Mouse (Mus musculus) T-helper 1 cell (primary cell): Measurements from ENCODE around the gene Igtp.
"Not testable (repeated sequence)": the region's sequence is repeated elsewhere in the genome, so short reads cannot be mapped to it uniquely, and the experiment has no call there.

Experiments used
- in situ Hi-C: fragments of 300-600 bp; cut with MboI, MseI; formaldehyde crosslinking; loops from one replicate; pipeline ENCODE4 v1.15.1; 2025; ENCODE audit warnings: high pct_unique_total_duplicates

Igtp gene

DNA sequence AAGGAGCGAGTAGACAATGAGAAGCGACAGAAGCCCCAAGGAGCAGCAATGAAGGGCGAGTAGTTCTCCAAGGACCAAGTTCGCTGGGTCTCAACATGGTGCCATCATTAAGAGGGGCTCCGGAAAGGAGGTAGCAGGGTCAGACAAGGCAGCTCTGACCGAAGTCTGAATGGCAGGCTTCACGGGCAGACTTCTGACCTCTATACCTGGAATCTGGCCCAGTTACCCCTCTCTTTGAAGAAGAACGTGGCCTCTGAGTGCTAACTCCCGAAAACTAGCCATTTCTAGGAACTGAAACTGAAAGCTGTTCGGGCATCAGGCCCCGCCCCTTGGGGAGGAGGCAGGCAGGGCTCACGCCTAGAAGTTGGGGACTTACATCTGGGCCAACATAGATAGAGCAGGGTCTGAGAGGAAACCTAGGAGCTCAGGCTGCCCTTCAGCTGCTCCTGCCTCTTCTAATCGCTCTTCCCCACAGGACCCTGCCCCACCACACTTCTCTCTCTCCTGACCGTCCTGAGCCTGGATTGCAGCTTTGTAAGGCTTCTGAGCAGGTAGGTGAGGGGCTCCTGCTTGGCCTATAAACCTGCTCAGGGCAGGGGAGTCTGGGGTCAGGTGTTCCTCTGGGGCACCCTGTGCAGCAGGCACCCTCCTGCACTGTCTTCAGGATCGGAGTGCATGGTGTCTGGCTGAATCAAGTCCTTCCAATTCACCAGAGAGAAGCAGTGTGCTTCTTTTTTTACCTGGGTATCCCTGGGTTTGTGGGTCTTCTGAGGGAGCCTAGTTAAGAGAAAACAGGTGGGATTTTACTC lies at the start of gene Igtp, which contains the start of gene Irgm2:
TSS of gene Igtp (plus strand) at position 328 of the 809 bp plus-strand sequence.
TSS of gene Irgm2 (plus strand) at position 390 of the 809 bp plus-strand sequence.
- in situ Hi-C loops: not testable (repeated sequence)

DNA sequence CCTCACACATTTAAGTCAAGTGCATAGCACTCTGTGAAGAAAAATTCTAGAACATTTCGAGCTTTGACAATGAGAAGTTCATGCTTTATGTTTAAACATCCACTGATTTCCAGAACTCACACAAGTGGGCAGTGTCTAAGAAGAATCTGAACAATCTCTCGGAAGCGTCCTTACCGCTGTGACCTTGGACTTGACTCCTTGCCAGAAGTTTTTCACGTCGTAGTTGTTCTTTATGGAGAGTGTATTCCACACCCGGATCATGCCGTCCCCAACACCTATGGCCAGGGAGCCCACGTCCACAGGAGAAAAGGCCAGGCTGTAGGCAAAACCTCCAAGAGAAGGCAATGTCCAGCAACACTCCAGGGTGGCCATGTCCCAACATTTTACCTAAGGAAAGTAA lies 43.9 kb upstream of the Igtp start:
- in situ Hi-C loops: no loop called here

DNA sequence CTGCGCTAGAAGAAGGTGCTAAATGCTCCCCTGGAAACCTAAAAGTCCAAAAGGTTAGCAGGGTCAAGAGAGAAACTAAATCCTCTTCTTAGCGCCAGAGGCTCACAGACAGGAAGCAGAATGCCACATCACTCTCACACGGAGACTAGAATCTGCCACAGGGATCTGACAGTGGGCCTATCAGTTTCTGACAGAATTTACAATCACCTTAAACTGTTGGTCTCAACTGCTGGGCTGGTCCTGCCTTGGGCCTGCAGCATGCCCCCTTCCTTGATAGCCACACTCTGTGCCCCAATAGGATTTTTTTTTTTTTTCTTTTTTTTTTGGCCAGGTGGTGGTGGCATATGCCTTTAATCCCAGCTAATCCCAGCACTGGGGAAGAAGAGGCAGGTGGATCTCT lies 42.5 kb upstream of the Igtp start:
- in situ Hi-C loops: no loop called here

- in situ Hi-C loops: no loop called here
These were observed 34.3 kb upstream of the Igtp start for GRCm38 (mm10) chr11:58165072-58165471.

DNA sequence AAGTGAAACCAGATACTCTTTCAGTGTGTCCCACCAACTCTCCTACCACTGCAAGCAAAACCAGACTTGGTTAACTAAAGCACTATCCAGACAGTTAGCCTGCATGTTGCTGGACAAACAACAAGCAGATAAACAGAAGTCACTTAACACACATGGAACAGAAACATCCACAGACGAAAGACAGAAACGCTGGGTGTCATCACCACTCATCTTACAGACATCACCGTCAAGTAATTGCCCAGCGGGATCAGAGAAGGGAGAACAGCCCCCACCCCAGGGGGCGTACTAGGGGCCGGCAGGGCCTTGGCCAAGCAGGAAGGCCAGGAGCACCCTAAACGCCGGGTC lies 31.6 kb upstream of the Igtp start:
- in situ Hi-C loops: no loop called here

- in situ Hi-C loops: no loop called here
These were observed 31.0 kb upstream of the Igtp start, which contains the start of gene Gemin5 for GRCm38 (mm10) chr11:58168167-58168915. Gene Gemin5, minus strand, starts transcription at chr11:58168539.

DNA sequence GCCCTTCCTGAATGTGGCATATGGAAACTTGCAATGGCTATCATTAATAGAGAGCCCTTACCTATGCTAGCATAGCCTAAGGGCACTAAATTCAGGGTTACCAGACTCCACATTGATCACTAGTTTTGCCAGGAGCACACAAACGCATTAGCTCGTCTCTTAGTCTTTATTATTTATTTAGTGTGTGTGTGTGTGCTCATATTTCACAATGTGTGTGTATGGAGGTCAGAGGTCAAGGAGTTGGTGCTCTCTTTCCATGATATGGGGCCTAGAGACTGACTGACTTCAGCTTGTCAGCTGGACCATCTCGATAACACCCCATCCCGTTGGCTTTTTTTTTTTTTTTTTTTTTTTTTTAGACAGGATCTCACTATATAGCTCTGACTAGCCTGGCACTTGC lies 29.7 kb upstream of the Igtp start:
- in situ Hi-C loops: loop anchor here (5.0 kb wide), 2 partner anchors 43 to 123 kb away; no protein-coding TSS in a partner anchor

DNA sequence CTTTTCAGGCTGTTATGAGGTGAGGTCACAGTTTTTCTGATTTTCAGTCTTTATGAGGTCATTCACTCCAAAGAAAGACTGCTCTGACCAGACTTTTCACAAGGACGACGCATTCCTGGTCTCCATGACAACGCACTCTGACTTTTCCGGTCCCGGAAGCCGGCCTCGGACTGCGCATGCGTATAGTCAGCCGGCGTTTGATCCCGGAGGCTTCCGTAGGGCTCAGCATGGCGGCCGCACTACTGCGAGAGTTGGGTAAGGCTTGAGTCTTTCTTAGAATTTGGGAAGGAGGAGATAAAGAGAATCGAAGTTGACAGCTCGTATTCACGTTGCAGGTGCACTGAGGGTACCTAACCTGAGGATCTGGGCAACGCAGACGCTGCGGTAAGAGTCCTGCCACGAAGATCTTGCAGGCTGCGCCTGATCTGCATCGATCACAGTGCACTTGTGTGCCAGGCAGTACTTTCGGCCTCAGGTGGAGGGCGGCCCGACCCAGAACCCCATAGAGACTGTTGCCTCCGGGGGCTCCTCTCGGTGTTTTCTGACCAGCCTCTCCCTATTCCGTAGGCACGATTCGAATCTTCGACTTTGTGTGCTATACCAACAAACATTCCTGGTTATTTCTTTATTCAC lies 27.8 kb upstream of the Igtp start, which contains the start of gene Mrpl22:
TSS of gene Mrpl22 (plus strand) at position 203 of the 633 bp plus-strand sequence.
- in situ Hi-C loops: loop anchor here (5.0 kb wide), 2 partner anchors 41 to 121 kb away; no protein-coding TSS in a partner anchor

DNA sequence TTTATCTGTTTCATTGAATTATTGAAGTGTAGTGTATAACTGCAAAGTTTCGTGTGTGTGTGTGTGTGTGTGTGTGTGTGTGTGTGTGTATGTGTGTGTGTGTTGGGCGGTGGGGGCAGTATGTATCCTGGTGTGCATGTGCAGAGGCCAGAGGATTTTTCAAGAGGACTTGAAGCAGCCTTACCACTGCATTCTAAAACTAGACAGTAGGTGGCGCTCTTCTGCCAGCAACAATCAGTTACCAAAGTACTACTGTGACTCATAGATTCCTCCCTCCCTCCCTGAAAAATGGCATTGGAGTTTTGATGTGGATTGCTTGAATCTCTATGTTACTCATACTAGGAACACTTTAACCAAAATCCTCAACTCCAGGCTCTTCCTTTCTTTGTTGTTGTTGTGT lies 19.8 kb upstream of the Igtp start:
- in situ Hi-C loops: no loop called here

DNA sequence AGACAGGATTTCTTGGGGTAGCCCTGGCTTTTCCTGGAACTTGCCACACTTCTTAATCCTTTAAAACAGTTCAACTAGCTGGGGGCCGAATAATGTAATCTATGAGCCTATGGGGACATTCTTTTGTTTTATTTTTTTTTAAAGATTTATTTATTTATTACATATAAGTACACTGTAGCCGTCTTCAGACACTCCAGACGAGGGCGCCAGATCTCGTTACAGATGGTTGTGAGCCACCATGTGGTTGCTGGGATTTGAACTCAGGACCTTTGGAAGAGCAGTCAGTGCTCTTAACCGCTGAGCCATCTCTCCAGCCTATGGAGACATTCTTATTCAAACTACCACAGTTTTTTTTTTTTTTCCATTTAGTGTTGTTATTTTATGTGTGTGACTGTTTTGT lies 19.4 kb upstream of the Igtp start:
- in situ Hi-C loops: not testable (repeated sequence)

DNA sequence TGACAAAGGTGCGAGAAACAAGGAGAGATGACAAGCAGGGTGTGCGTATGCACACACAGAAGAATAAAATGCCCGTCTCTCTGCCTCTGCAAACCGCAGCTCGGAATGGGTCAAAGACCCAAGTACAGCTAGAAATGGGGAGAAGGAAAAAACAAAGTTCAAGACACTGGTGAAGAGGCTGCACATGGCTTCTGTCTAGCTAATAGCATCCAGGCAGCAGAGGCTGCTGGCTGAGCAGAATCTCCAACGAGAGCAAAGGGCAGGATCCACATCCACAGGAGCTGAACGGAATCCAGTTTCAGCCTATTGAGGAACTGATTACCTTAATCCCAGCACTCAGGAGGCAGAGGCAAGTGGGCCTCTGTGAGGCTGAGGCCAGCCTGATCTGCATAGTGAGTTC lies 18.6 kb upstream of the Igtp start:
- in situ Hi-C loops: no loop called here

DNA sequence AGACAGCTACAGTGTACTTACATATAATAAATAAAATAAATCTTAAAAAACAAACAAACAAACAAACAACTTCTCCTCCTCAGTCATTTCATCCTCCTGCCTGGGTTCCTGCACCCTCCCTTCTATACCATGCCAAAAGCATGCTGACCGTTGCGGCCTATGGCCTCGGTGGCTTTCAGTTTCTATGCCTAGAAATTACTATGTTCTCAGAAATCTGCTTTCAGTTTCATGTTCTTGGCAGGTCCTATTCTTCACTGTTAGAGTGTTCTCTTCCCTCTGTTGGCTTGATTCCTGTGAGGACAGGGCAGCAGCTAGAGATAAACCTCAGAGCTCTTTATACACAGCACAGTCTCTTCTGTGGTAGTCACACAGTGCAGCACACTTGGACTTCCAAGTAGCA lies 15.8 kb upstream of the Igtp start:
- in situ Hi-C loops: no loop called here

DNA sequence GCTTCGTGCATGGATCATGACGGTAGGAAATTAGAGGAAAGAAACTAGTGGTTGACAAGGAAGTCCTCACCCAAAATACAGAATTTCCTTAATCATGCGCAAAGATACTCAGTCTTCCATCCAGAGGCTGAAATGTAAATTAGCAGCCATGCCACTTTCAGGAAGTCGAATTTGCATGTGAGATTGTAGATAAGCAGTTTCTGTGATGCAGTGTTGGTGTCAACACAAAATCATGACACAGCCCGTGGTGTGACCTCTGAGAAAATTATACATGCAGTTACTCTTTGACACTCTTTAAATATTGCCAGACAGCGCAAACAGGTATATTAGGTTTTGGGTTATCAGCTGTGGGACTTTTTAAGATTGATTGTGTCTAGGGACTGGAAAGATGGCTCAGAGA lies 9.7 kb upstream of the Igtp start:
- in situ Hi-C loops: no loop called here

DNA sequence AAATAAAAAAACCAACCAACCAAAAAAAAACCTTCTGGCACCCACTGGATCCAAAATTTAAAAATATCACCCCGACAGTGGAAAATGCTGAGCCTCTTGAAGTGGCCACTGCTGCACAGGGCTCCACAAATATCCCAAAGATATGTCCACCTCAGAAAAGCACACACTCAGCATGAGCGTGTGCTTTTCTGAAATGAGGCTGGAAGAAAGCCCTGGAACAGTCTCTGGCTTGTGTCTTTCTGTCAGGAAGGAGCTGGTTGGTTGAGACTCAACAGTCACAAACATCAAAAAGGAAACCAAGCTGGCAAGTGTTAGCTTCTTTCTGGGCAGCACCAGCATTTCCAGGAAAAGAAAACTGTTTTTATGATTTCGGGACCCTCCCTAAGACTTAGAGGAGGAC lies 6.0 kb upstream of the Igtp start:
- in situ Hi-C loops: no loop called here

DNA sequence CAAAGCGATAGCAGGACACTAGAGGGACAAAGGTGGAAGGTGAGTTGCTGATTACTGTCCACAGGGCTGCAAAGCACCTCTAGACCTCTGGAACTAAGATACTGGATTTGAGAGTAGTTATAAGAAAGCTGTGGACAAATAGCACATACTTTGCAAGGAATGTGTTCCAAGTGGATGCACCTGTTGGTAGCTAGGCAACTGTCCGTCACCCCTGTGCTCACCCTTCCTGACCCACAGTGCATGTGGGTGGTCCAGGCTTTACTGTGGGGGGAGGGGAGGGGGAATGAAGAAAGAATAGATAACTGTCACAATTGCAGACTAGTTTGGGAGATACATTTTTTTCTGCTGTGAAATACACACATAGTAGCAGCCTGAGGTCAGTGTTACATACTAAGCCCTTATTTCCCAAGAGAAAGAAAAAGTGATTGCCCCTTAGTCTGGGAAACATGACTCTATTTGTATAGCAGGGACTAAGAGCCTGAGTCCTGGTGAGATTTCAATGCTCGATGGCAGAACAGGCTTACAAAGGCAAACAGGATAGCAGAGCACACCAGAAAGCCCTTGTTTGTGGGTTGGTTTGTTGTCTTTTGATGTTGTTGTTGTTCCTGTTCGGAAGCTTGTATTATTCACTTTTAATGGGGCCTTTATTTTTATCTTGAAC lies 5.4 kb upstream of the Igtp start:
- in situ Hi-C loops: no loop called here

DNA sequence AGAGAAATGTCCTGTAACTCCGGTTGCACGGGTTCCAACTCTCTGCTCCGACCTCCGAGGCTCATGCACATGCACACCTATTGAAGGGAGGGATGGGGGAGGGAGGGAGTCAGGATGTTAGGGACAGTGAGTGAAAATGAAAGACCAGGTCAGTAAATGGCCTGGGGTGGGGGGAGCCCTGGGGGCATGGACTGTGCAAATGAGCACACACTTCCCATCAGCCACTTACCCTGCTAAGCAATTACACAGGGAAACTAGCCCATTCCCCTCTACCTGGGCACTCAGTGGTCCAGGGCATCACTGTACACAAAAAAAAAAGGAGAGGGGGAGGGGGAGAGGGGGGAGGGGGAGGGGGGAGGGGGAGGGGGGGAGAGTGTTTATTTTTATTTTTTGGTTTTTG lies 693 bp upstream of the Igtp start:
- in situ Hi-C loops: no loop called here

DNA sequence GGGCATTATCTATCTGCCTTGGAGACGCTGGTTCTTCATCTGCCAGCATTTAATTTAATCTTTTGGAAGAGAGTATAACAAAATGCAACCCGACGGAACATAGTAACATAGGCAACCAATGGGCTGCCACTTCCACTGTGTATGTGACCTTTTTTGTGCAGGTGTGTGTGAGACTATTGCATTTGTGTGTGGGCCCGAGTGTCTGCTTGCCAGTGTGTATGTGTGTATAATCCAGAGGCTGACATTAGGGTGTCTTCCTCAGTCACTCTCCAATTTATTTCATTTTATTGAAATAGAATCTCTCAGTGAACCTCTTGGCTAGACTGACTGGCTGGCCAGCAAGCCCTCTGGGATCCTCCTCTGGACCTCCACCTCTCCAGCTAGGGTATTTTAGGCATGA lies 870 bp downstream of the Igtp start:
- in situ Hi-C loops: no loop called here

- in situ Hi-C loops: no loop called here
These were observed 1.7 kb downstream of the Igtp start for GRCm38 (mm10) chr11:58201052-58201451.

- in situ Hi-C loops: loop anchor here (5.0 kb wide), 1 partner anchor 38 kb away; the partner anchor contains the start of gene Mrpl22
These were observed 11.0 kb downstream of the Igtp start for GRCm38 (mm10) chr11:58210321-58210886.

DNA sequence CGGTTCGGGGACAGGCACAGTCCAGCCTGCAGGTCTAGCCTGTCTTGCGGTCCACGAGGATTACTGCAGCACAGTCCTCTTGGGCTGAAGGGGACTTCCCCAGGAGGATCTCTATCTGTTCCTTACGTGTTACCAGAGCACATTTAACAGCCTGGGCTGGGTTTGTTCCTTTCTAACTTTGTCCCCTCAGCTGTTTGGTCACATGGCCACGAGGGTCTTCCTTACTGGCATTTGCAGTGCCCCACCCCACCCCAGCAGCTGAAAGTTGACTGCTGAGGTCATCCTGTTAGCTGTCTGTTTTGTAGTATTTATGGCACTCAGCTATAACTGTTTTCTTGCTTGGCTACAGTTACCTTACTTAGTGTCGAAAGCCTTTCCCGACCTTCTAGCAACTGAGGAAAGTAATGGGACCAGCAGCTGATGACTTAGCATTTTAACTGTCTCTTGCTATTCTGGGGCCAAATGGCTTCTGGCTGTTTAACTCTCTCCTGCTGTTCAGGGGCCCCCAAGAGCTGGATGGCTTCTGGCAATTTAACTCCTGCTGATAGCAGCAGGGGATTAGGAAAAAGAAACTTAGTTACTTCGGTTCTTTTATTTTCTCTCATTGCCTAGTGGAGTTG lies 11.8 kb downstream of the Igtp start:
- in situ Hi-C loops: loop anchor here (5.0 kb wide), 1 partner anchor 39 kb away; the partner anchor contains the start of gene Mrpl22

DNA sequence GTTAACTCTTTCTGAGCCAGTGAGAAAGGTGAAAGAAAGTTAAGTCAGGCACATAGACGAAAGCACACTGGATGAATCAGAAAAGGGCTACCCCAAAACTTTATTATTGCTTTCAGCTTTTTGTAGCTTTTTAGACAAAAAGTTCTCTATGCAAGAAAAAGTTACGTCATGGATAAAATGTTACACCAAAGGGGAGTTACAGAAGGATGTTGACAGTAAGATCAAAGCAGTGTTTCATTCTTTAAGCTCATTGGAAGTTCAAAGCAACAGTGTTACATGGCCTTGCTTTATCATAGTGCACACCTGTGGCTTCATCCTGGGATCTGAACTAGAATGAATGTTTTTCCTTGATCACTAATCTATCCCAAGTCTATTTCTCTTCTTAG lies 12.3 kb downstream of the Igtp start:
- in situ Hi-C loops: loop anchor here (5.0 kb wide), 1 partner anchor 39 kb away; the partner anchor contains the start of gene Mrpl22
